17 mouse cellular contexts compared by ENCODE assay signal in genomic region chrX:157163394-157163793, GRCm38 (mm10).
"Had no signal": no experiment of that assay in that cellular context is flagged by ENCODE, and none has a peak within 500 bp of the region (broad histone marks: within the 10 kb centered on the region; RNA-seq: fewer than 3 reads in every experiment).

No protein-coding gene starts in this region.

- H3K36me3 ChIP-seq: liver, embryonic 13.5 days; liver, embryonic 15.5 days; midbrain, embryonic 13.5 days; midbrain, embryonic 15.5 days; neural tube, embryonic 12.5 days; stomach, embryonic 15.5 days had no signal

- H3K4me1 ChIP-seq: liver, embryonic 13.5 days; liver, embryonic 15.5 days; megakaryocyte, embryonic 14.5 days; midbrain, embryonic 13.5 days; midbrain, embryonic 15.5 days; neural tube, embryonic 12.5 days; stomach, embryonic 15.5 days had no signal

- H3K4me2 ChIP-seq: liver, embryonic 13.5 days; liver, embryonic 15.5 days; midbrain, embryonic 11.5 days; midbrain, embryonic 13.5 days; midbrain, embryonic 15.5 days; neural tube, embryonic 12.5 days; stomach, embryonic 15.5 days had no signal

- H3K27me3 ChIP-seq: liver, embryonic 13.5 days; liver, embryonic 15.5 days; megakaryocyte, embryonic 14.5 days; midbrain, embryonic 13.5 days; midbrain, embryonic 15.5 days; neural tube, embryonic 12.5 days; stomach, embryonic 15.5 days had no signal

- H3K4me3 ChIP-seq: liver, embryonic 13.5 days; liver, embryonic 15.5 days; megakaryocyte, embryonic 14.5 days; midbrain, embryonic 13.5 days; midbrain, embryonic 15.5 days; neural tube, embryonic 12.5 days; stomach, embryonic 15.5 days had no signal

- H3K9me3 ChIP-seq: liver, embryonic 13.5 days; liver, embryonic 15.5 days; midbrain, embryonic 13.5 days; midbrain, embryonic 15.5 days; neural tube, embryonic 12.5 days; stomach, embryonic 15.5 days had no signal

- DNase-seq: liver, embryonic 13.5 days; liver, postnatal 0 days; lung, adult 2 months; lung, postnatal 10 days; right cerebral cortex, postnatal 14 days; thymus, adult 2 months; thymus, postnatal 25 days; thymus, postnatal 4 days had no signal

- H3K9ac ChIP-seq: liver, embryonic 13.5 days; liver, embryonic 15.5 days; liver, postnatal 0 days; midbrain, embryonic 13.5 days; midbrain, embryonic 15.5 days; neural tube, embryonic 12.5 days; stomach, embryonic 15.5 days had no signal

- ATAC-seq: liver, postnatal 0 days; midbrain, embryonic 13.5 days; midbrain, embryonic 15.5 days had no signal

- H3K27ac ChIP-seq: liver, embryonic 13.5 days; liver, embryonic 15.5 days; macrophage; midbrain, embryonic 13.5 days; midbrain, embryonic 15.5 days; neural tube, embryonic 12.5 days; stomach, embryonic 15.5 days; stomach, postnatal 0 days had no signal
